Mouse (Mus musculus) E14TG2a.4 (cell line): ENCODE results near the gene Akap13.

Experiments used
- CTCF ChIP-seq: conservative IDR thresholded peaks from 2 replicates; pipeline ENCODE4 v1.5.1; 2014; ENCODE audit warnings: low read length
- NANOG ChIP-seq: IDR thresholded peaks from 2 replicates; pipeline ENCODE4 v1.6.1; 2014; ENCODE audit warnings: borderline replicate concordance, low read length, mixed read lengths
- POU5F1 ChIP-seq: IDR thresholded peaks from 2 replicates; pipeline ENCODE4 v1.6.1; 2014; ENCODE audit warnings: low read length, borderline replicate concordance

- TF ChIP-seq CTCF (no peak), POU5F1 (no peak), NANOG (no peak)
These were observed 115.7 kb downstream of the Akap13 start for GRCm38 (mm10) chr7:75571078-75571477.
